Mouse (Mus musculus) adrenal gland, postnatal 4 days (tissue): ENCODE data around the gene Fbxo27. TPM values are rescaled to one million over a fixed set of nuclear protein-coding genes. Genes with fewer than 3 reads are reported as not detected.
A peak's percentile ranks its signal among the peaks of the same experiment; 100 is the strongest.
"Not testable (repeated sequence)": the region's sequence is repeated elsewhere in the genome, so short reads cannot be mapped to it uniquely, and the experiment has no call there.

Experiments
- DNase-seq, 2 experiments: peaks; one replicate each; pipeline ENCODE4 v3.0.0; 2021 to 2022; ENCODE audit warnings: low spot score in 2 of 2, mixed read lengths in 2 of 2
- total RNA-seq, 2 experiments: library from RNA; stranded (reverse); gene quantifications; 2 replicates each; pipeline ENCODE4 v1.2.3; 2021

Gene Fbxo27
- total RNA-seq, 2 experiments from 2014 or later = 2.8 to 4.6 TPM

- not testable (repeated sequence) for DNase-seq
Observed at GRCm38 (mm10) chr7:28701306-28701705, 8.7 kb downstream of the Fbxo27 start.

GRCm38 (mm10) chr7:28702601-28703143 lies 10.0 kb downstream of the Fbxo27 start:
- DNase-seq = no peak

- no peak for DNase-seq
Observed at GRCm38 (mm10) chr7:28709454-28709853, 16.8 kb downstream of the Fbxo27 start.

GRCm38 (mm10) chr7:28710962-28711361 lies 18.3 kb downstream of the Fbxo27 start:
- DNase-seq = no peak

GRCm38 (mm10) chr7:28714667-28715066 lies 22.0 kb downstream of the Fbxo27 start:
- no peak for DNase-seq

- DNase-seq = no peak
Observed at GRCm38 (mm10) chr7:28715598-28715997, 22.9 kb downstream of the Fbxo27 start.

- DNase-seq = peak in 1 of 2 experiments; percentile 54
Observed at GRCm38 (mm10) chr7:28716590-28717281, 24.1 kb downstream of the Fbxo27 start, which contains the start of gene Fbxo17. Gene Fbxo17, plus strand, starts transcription at chr7:28716804.

GRCm38 (mm10) chr7:28717726-28718125 lies 25.1 kb downstream of the Fbxo27 start:
- no peak for DNase-seq

GRCm38 (mm10) chr7:28719159-28719558 lies 26.5 kb downstream of the Fbxo27 start:
- no peak for DNase-seq

GRCm38 (mm10) chr7:28719650-28720049 lies 27.0 kb downstream of the Fbxo27 start:
- DNase-seq = no peak

GRCm38 (mm10) chr7:28720753-28721537 lies 28.3 kb downstream of the Fbxo27 start:
- no peak for DNase-seq

- DNase-seq = no peak
Observed at GRCm38 (mm10) chr7:28722079-28722478, 29.4 kb downstream of the Fbxo27 start.

GRCm38 (mm10) chr7:28724613-28725012 lies 32.0 kb downstream of the Fbxo27 start:
- no peak for DNase-seq

- peak; percentile 65 to 70 for DNase-seq
Observed at GRCm38 (mm10) chr7:28726600-28726999, 34.0 kb downstream of the Fbxo27 start.

GRCm38 (mm10) chr7:28727649-28728340 lies 35.1 kb downstream of the Fbxo27 start:
- no peak for DNase-seq

GRCm38 (mm10) chr7:28732341-28733142 lies 39.9 kb downstream of the Fbxo27 start:
- peak in 1 of 2 experiments; percentile 66 for DNase-seq

- no peak for DNase-seq
Observed at GRCm38 (mm10) chr7:28733211-28733610, 40.6 kb downstream of the Fbxo27 start.

GRCm38 (mm10) chr7:28735701-28736100 lies 43.1 kb downstream of the Fbxo27 start:
- DNase-seq = no peak

- DNase-seq = no peak
Observed at GRCm38 (mm10) chr7:28739829-28740228, 47.2 kb downstream of the Fbxo27 start.

- DNase-seq = no peak
Observed at GRCm38 (mm10) chr7:28740949-28741348, 48.3 kb downstream of the Fbxo27 start.

GRCm38 (mm10) chr7:28741368-28741708 lies 48.7 kb downstream of the Fbxo27 start:
- no peak for DNase-seq
